Mouse (Mus musculus): ENCODE measurements at regions not wholly inside any gene's neighbourhood (a gene's known extent, or its start where the extent isn't known, plus 50 kb on each side); places are given as distances from the start of the nearest gene placed in this dataset.

DNA sequence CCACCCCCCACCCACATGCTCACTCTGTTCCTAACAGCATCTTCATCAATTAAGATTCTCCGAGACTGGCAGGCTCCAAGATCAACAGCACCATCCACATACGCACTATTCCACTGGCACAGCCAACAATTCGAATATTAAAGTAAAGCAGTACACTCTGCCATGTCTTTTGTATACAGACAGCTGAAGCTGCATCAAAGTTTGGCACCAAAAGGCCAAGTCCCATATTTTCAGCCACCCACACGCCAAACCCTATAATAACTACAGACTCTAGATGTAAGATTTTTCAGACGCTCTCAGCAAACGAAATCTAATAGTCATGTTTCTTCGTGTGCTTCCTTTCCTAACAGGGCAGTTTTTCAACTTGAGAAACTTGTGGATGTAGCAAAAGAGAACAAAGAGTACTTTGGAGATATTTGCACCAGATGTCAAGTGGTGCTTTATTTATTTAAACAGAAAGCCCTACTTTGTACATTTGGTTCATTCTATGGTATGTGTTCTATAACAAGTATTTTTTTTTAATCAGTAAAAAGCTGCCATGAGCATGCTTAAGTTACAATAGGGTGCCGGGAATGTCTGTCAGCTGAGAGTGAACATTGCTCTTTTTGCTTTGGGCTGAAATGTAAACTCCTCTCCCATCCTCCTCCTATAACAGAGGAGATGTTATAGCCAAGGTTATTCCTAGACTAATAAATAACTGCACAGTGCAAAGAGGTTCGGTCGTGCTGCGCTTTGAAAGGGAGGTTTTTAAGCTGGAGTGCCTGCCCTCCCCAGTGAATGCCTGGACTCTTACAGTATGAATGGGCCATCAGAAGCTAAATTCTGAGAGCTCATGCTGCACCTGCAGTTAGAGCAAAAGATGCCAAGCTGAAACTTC is 686.9 kb downstream of the 1700064H15Rik start:
- no peaks in the 10 kb centered on the region for H3K27me3 ChIP-seq (ENCODE audit: insufficient read depth, low read length)
- DNase-seq = no peak
- no peaks in the 10 kb centered on the region for H3K9me3 ChIP-seq (ENCODE audit: low read length)
- H3K4me2 ChIP-seq (ENCODE audit: low read depth, low read length) = no peak overlapping the region
- TF ChIP-seq EP300 (IDR thresholded peaks at IDR 0.05; ENCODE audit: low read depth) = no peak
- TF ChIP-seq CTCF (IDR thresholded peaks at IDR 0.05; ENCODE audit: low read depth) = no peak
- no peak overlapping the region for H3K9ac ChIP-seq (replicated peaks)
- H3K27ac ChIP-seq (ENCODE audit: low read depth) = no peak overlapping the region
- H3K4me1 ChIP-seq (ENCODE audit: insufficient read depth) = no peaks in the 10 kb centered on the region
- WGBS (ENCODE audit: insufficient replicate concordance) = 76% methylated on average over 11 of the region's 11 CpGs
- no peak overlapping the region for H3K4me3 ChIP-seq (ENCODE audit: low read depth, low read length)
- H3K36me3 ChIP-seq (replicated peaks; ENCODE audit: insufficient read depth, low read length) = no peaks in the 10 kb centered on the region
- ATAC-seq = no peak

DNA sequence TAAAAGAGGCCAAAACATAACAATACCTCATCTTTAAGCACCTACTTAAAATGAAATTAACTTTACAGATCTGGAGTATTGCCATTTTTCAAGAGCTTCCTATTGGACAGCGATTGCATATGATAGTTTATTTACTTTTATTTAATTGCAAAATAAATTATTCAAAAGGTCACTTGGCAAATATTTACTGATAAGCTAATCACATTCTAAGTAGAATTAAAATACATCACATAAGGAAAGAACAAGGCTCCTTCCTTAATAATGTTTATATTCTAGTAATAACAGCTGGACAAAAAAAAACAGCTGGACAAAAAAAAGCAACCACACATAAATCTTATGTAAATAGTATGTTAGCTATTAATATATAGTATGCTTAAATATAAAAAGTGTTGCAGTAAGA is 668.1 kb downstream of the 1700064H15Rik start:
- no peak overlapping the region for H3K4me2 ChIP-seq (ENCODE audit: low read depth, low read length)
- no peaks in the 10 kb centered on the region for H3K9me3 ChIP-seq (ENCODE audit: low read length)
- no peaks in the 10 kb centered on the region for H3K4me1 ChIP-seq (ENCODE audit: insufficient read depth)
- ATAC-seq (no peak), DNase-seq (no peak)
- no peak overlapping the region for H3K27ac ChIP-seq (ENCODE audit: low read depth)
- no peak for TF ChIP-seq CTCF (IDR thresholded peaks at IDR 0.05; ENCODE audit: low read depth)
- no peak for TF ChIP-seq EP300 (IDR thresholded peaks at IDR 0.05; ENCODE audit: low read depth)
- no peak overlapping the region for H3K9ac ChIP-seq (replicated peaks)
- H3K4me3 ChIP-seq (ENCODE audit: low read depth, low read length) = no peak overlapping the region
- WGBS (ENCODE audit: insufficient replicate concordance) = 69% methylated on average over 1 of the region's 1 CpGs
- no peaks in the 10 kb centered on the region for H3K27me3 ChIP-seq (ENCODE audit: insufficient read depth, low read length)
- H3K36me3 ChIP-seq (replicated peaks; ENCODE audit: insufficient read depth, low read length) = no peaks in the 10 kb centered on the region

DNA sequence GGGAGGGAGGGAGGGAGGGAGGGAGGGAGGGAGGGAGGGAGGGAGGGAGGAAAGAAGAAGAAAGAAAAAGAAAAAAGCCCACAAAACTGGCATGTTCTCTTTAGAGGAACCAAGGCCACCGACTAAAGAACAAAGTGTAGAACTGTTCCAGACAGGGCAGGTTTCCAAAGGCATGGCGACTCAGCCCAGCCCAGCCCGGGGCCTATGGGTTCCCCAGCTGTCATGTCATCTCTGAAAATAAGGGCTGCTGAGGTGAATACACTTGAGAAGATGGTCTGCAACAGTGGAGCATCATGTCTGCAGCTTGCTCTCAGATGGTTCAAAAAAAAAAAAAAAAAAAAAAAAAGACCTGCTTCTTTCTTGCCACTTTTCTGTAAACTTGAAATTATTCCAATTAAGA is 639.8 kb downstream of the 1700064H15Rik start:
- ATAC-seq = no peak

DNA sequence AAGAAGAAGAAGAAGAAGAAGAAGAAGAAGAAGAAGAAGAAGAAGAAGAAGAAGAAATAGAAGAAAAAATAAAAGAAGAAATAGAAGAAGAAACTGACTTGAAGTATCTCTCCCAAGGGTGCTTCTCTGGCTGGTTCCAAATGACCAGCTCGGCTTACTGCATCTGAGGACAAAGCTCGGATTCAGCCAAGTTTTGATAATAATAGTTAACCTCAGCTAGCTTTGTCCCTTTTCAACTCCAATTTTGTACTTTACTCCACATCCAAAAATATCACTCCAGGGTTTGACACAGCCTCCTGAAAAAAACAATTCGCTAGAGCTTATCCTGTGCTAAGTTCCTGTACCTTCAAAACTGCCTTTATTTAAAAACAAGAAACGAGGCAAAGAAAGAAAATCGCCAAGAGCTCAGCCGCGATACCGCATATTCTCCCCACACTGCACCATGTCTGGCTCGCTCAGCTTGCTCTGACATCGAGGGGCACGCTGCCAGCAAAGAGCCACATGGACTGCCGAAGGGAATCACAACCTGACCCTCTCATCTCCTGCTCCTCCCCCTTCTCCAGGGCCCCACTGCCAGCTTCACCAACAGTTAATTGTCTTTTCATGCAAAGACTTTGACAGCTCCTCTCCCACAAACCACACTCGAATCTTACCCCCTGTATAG is 638.8 kb downstream of the 1700064H15Rik start:
- no peak overlapping the region for H3K4me3 ChIP-seq (ENCODE audit: low read depth, low read length)
- H3K9me3 ChIP-seq (ENCODE audit: low read length) = no peaks in the 10 kb centered on the region
- H3K27ac ChIP-seq (ENCODE audit: low read depth) = no peak overlapping the region
- no peak overlapping the region for H3K4me2 ChIP-seq (ENCODE audit: low read depth, low read length)
- no peak for DNase-seq
- WGBS (ENCODE audit: insufficient replicate concordance) = 61% methylated on average over 13 of the region's 13 CpGs
- no peaks in the 10 kb centered on the region for H3K27me3 ChIP-seq (ENCODE audit: insufficient read depth, low read length)
- no peaks in the 10 kb centered on the region for H3K4me1 ChIP-seq (ENCODE audit: insufficient read depth)
- H3K9ac ChIP-seq (replicated peaks) = no peak overlapping the region
- H3K36me3 ChIP-seq (replicated peaks; ENCODE audit: insufficient read depth, low read length) = no peaks in the 10 kb centered on the region
- TF ChIP-seq EP300 (IDR thresholded peaks at IDR 0.05; ENCODE audit: low read depth) (no peak), CTCF (IDR thresholded peaks at IDR 0.05; ENCODE audit: low read depth) (no peak)
- ATAC-seq = no peak

More for the DNA sequence above, 639.8 kb downstream of the 1700064H15Rik start:
- H3K9ac ChIP-seq (replicated peaks) = no peak overlapping the region
- no peak overlapping the region for H3K4me3 ChIP-seq (ENCODE audit: low read depth, low read length)
- no peak overlapping the region for H3K4me2 ChIP-seq (ENCODE audit: low read depth, low read length)
- H3K36me3 ChIP-seq (replicated peaks; ENCODE audit: insufficient read depth, low read length) = no peaks in the 10 kb centered on the region
- H3K4me1 ChIP-seq (ENCODE audit: insufficient read depth) = no peaks in the 10 kb centered on the region
- H3K27ac ChIP-seq (ENCODE audit: low read depth) = no peak overlapping the region
- TF ChIP-seq EP300 (IDR thresholded peaks at IDR 0.05; ENCODE audit: low read depth) (no peak), CTCF (IDR thresholded peaks at IDR 0.05; ENCODE audit: low read depth) (no peak)
- WGBS (ENCODE audit: insufficient replicate concordance) = 80% methylated on average over 3 of the region's 3 CpGs
- no peak for DNase-seq
- H3K9me3 ChIP-seq (ENCODE audit: low read length) = no peaks in the 10 kb centered on the region
- H3K27me3 ChIP-seq (ENCODE audit: insufficient read depth, low read length) = no peaks in the 10 kb centered on the region

DNA sequence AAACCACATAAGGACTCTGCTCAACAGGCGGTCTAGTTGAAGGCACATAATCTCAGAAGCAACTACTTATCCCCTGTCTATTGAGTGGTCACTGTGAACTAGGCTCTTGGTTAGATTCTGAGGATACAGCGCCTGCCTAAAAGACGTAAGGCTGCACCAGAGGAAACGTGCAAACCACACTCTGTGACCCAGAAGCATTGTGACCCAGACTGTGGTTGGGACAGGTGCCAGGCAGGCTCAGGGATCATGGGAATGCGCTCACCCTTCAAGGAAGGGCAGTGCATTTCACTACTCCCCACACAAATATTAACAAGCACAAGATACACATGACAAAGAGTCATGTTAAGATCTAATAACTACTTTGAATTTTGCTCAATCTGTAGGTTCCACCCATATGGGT is 628.3 kb downstream of the 1700064H15Rik start:
- ATAC-seq (no peak), DNase-seq (no peak)
- Histone ChIP-seq H3K27ac (ENCODE audit: low read depth) (no peak overlapping the region), H3K4me3 (ENCODE audit: low read depth, low read length) (no peak overlapping the region), H3K9ac (replicated peaks) (no peak overlapping the region), H3K4me2 (ENCODE audit: low read depth, low read length) (no peak overlapping the region), H3K36me3 (replicated peaks; ENCODE audit: insufficient read depth, low read length) (no peaks in the 10 kb centered on the region), H3K27me3 (ENCODE audit: insufficient read depth, low read length) (no peaks in the 10 kb centered on the region), H3K9me3 (ENCODE audit: low read length) (no peaks in the 10 kb centered on the region), H3K4me1 (ENCODE audit: insufficient read depth) (no peaks in the 10 kb centered on the region)
- TF ChIP-seq EP300 (IDR thresholded peaks at IDR 0.05; ENCODE audit: low read depth) (no peak), CTCF (IDR thresholded peaks at IDR 0.05; ENCODE audit: low read depth) (no peak)
- 55% methylated on average over 5 of the region's 5 CpGs for WGBS (ENCODE audit: insufficient replicate concordance)

DNA sequence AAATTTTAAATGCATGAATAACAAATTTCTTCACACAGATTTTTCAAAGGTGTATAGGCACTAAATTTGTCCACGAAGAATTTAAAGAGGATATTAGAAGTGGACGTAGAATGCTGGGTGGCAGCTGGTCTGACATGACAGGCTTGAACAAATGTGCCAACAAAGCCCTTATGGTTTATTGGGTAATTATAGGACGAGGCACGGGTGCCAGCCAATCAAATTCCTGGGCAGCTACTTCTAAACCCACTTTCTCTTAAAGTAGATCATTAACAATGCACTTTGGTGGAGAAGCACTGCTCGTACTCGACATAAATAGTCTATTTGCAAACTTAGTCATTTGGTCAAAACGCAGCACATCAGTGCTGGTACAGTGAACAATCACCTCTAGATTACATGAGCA is 626.4 kb downstream of the 1700064H15Rik start:
- Histone ChIP-seq H3K4me1 (ENCODE audit: insufficient read depth) (no peaks in the 10 kb centered on the region), H3K27ac (ENCODE audit: low read depth) (no peak overlapping the region), H3K4me2 (ENCODE audit: low read depth, low read length) (no peak overlapping the region), H3K9ac (replicated peaks) (no peak overlapping the region), H3K9me3 (ENCODE audit: low read length) (no peaks in the 10 kb centered on the region), H3K27me3 (ENCODE audit: insufficient read depth, low read length) (no peaks in the 10 kb centered on the region), H3K4me3 (ENCODE audit: low read depth, low read length) (no peak overlapping the region), H3K36me3 (replicated peaks; ENCODE audit: insufficient read depth, low read length) (no peaks in the 10 kb centered on the region)
- TF ChIP-seq EP300 (IDR thresholded peaks at IDR 0.05; ENCODE audit: low read depth) (no peak), CTCF (IDR thresholded peaks at IDR 0.05; ENCODE audit: low read depth) (no peak)
- ATAC-seq (no peak), DNase-seq (no peak)
- 65% methylated on average over 7 of the region's 7 CpGs for WGBS (ENCODE audit: insufficient replicate concordance)

Measured in liver, postnatal 0 days (tissue).